Mouse (Mus musculus): ENCODE measurements around the gene Gabrb3.
"Not testable (repeated sequence)": the region's sequence is repeated elsewhere in the genome, so short reads cannot be mapped to it uniquely, and the experiment has no call there.

The Gabrb3 gene

GRCm38 (mm10) chr7:57706976-57707740 lies 287.7 kb downstream of the Gabrb3 start:
- DNase-seq (ENCODE audit: low spot score), result no peak

GRCm38 (mm10) chr7:57711709-57712108 lies 292.2 kb downstream of the Gabrb3 start:
- DNase-seq (ENCODE audit: low spot score), result no peak

GRCm38 (mm10) chr7:57746836-57747235 lies 327.3 kb downstream of the Gabrb3 start:
- no peak for DNase-seq (ENCODE audit: low spot score)

- no peak for DNase-seq (ENCODE audit: low spot score)
These were observed 341.0 kb downstream of the Gabrb3 start for GRCm38 (mm10) chr7:57760466-57760865.

GRCm38 (mm10) chr7:57778754-57779153 lies 359.3 kb downstream of the Gabrb3 start:
- DNase-seq (ENCODE audit: low spot score), result no peak

- DNase-seq (ENCODE audit: low spot score), result not testable (repeated sequence)
These were observed 366.6 kb downstream of the Gabrb3 start for GRCm38 (mm10) chr7:57786102-57786501.

- DNase-seq (ENCODE audit: low spot score), result no peak
These were observed 368.0 kb downstream of the Gabrb3 start for GRCm38 (mm10) chr7:57787520-57787919.

- no peak for DNase-seq (ENCODE audit: low spot score)
These were observed 383.8 kb downstream of the Gabrb3 start for GRCm38 (mm10) chr7:57803266-57803665.

- no peak for DNase-seq (ENCODE audit: low spot score)
These were observed 394.2 kb downstream of the Gabrb3 start for GRCm38 (mm10) chr7:57813716-57814115.

- no peak for DNase-seq (ENCODE audit: low spot score)
These were observed 422.9 kb downstream of the Gabrb3 start for GRCm38 (mm10) chr7:57842383-57842896.

GRCm38 (mm10) chr7:57867951-57868350 lies 448.5 kb downstream of the Gabrb3 start:
- DNase-seq (ENCODE audit: low spot score), result no peak
